Mouse (Mus musculus) gastrocnemius, adult 8-10 months (tissue): ENCODE data around the gene Ifit1. TPM values are rescaled to one million over a fixed set of nuclear protein-coding genes. Genes with fewer than 3 reads are reported as not detected.

ENCODE experiments used
- DNase-seq, 2 experiments: peaks; one replicate each; pipeline ENCODE4 v3.0.0; 2022; ENCODE audit warnings: low spot score in 2 of 2
- total RNA-seq, 4 experiments: library from RNA; stranded (reverse); gene quantifications; 2 replicates each; pipeline ENCODE4 v1.2.4; 2022

Gene Ifit1
- total RNA-seq, 4 experiments from 2014 or later, result 0.21 to 0.76 (median 0.27) TPM

DNA sequence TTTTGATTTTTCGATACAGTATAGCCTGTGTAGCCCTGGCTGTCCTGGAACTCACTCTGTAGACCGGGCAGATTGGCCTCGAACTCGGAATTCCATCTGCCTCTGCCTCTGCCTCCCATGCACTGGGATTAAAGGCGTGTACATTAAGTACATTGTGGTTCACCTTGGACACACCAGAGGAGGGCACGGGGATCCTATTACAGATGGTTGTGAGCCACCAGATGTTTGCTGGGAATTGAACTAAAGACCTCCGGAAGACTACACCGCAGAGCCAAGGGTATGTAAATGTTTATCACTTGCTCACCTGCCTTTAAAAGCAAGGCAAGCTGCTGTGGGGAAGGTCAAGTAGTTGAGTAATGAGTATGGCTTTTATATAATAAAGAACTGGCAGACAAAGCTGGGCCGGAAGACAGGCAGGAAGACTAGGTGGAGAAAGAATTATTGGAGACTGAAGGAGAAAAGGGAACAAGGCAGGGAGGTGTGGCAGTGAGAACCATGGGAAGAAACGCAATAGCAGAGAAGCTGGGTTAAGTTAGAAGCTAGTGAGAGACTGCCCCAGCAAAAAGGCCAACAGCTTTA is 14.6 kb downstream of the Ifit1 start:
- DNase-seq, result no peak

- no peak for DNase-seq
These were observed 16.0 kb downstream of the Ifit1 start for GRCm38 (mm10) chr19:34656511-34657298.

- peak; percentile 13 to 48 for DNase-seq
These were observed 21.4 kb downstream of the Ifit1 start for GRCm38 (mm10) chr19:34662067-34662507.

DNA sequence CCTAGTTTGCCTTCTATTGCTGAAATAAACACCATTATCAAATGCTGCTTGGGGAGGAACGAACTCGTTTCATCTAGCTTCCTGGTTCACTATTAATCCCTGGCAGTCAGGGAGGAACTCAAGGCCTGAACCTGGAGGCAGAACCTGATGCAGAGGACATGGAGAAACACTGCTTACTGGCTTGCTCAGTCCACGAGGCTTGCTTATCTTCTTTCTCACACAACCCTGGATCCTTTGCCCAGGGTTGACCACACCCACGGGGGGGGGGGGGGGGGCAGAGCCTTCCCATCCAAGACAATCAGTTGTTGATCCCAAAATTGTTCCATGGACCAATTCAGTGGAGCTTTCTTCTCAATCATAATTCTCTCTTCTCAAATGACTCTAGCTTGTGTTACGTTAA is 22.1 kb downstream of the Ifit1 start:
- no peak for DNase-seq

DNA sequence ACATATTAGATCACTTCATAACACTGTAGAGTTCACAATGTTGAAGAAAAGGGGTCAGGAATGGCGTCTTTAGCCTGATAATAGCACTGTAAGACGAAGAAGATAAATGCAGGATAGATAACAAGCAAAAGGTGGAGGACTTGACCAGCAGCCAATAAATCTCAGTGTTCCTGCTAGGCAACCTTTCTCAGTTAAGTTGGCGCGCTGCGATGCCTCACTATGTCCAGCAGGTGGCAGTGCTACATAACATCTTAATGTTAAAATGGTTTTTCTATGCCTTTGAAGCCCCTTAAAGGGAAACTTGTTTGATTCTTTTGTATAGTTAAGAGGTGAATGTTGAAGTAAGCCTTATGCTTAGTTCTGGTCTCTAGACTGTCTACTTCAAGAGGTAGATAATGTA is 25.5 kb downstream of the Ifit1 start:
- peak; percentile 20 to 39 for DNase-seq

GRCm38 (mm10) chr19:34673476-34673875 is 32.8 kb downstream of the Ifit1 start:
- DNase-seq, result no peak

GRCm38 (mm10) chr19:34678428-34678827 is 37.8 kb downstream of the Ifit1 start:
- DNase-seq, result no peak

DNA sequence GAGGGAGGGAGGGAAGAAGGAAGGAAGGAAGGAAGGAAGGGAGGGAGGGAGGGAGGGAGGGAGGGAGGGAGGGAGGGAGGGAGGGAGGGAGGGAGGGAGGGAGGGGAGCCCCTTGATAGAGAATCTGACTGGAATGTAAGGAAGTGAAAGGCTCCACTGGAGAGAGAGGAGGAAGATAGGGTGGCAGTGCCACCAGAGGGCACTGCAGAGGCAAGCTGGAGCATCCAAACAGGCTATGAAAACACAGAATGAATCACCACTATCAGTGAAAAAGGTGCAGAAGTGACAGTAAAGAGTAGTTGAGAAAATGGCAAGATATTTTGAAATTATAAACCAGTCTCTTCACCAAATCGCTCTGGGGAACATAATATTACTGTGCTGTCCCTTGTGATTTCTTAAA is 44.2 kb downstream of the Ifit1 start:
- DNase-seq, result no peak

DNA sequence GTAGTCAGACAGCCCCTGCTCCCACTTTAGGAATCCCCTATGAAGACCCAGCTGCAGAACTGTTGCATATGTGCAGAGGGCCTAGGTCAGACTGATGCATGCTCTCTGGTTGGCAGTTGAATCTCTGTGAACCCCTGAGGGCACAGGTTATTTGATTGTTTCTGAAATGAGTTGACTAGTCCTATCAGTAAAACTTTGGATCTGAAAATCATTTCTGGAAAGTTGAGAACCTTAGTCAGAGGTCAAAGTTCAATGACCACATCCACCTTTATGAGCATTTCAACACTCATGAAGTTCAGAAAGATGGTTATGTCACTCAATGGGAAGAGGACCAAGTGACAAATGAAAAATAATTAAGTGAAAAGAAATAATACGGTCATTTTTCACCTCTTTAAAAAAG is 44.9 kb downstream of the Ifit1 start:
- no peak for DNase-seq

GRCm38 (mm10) chr19:34691402-34691801 is 50.7 kb downstream of the Ifit1 start:
- DNase-seq, result no peak

DNA sequence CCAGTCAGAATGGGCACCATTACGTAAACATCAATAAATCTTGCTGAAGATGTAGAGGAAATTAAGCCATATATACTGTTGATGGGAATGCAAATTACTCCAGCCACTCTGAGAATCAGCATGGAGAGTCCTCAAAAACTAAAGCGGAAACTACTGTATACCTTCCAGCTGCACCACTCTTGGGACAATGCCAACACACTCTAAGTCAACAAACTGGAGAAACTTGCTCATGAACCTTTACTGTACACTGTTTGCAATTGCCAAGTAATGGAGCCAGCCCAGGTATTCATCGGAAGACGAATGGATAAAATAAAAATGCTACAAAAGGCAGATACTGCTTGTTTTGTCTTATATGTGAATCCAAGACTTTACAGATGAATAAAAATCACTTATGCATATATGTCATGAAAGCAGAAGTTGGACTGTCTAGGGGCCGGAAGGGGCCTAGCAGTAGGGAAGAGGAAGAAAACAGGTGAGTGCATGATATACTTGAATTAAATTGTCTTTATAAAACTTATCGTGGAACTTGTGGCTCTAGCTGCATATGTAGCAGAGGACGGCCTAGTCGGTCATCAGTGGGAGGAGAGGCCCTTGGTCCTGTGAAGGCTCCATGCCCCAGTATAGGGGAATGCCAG is 55.8 kb downstream of the Ifit1 start:
- DNase-seq, result no peak

DNA sequence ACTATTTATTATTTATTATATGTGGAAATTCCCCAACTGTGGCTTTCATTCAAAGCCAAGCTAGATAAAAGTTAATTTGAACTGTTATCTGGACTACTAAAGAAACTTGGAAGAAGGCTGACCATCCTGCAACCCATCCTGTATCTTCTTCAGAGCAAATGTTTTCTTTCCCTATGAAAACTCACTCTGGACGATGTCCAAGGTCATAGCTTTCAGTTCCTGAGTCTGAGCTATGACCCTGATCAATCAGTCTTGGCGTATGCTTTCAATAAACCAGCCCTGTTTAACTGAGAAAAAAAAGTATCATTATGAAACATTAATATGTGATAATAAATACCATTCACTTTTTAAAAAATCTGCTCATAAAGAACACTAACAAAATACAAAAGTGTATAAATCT is 56.8 kb downstream of the Ifit1 start:
- no peak for DNase-seq

GRCm38 (mm10) chr19:34698432-34698831 is 57.8 kb downstream of the Ifit1 start:
- no peak for DNase-seq

- DNase-seq, result no peak
These were observed 58.2 kb downstream of the Ifit1 start for GRCm38 (mm10) chr19:34698852-34699251.

GRCm38 (mm10) chr19:34699300-34699699 is 58.6 kb downstream of the Ifit1 start:
- DNase-seq, result no peak

Other genes with a start within 250 kb of the Ifit1 start
- gene Ch25h, start 165.7 kb upstream of the Ifit1 start, total RNA-seq, result not detected
- 1 to 10 TPM; 3.6 to 5.5 (median 4.9) TPM for gene Lipa, start 113.4 kb upstream of the Ifit1 start, total RNA-seq
- 1 to 10 TPM in 1 of 4 experiments, under 1 TPM in 3; 0.46 to 1.3 (median 0.79) TPM for gene Ifit2, start 90.2 kb upstream of the Ifit1 start, total RNA-seq
- 1 to 10 TPM in 1 of 4 experiments, under 1 TPM in 2, not detected in 1; 0.48 to 1.7 (median 0.79) TPM for gene Ifit3, start 57.3 kb upstream of the Ifit1 start, total RNA-seq
- not detected for gene Ifit1bl1, start 38.9 kb upstream of the Ifit1 start, total RNA-seq
- gene Ifit3b, start 32.9 kb upstream of the Ifit1 start, total RNA-seq, result 1 to 10 TPM in 3 of 4 experiments, under 1 TPM in 1; 0.64 to 2.1 (median 1.2) TPM
- not detected for gene Ifit1bl2, start 128 bp upstream of the Ifit1 start, total RNA-seq
- gene Slc16a12, start 106.4 kb downstream of the Ifit1 start, total RNA-seq, result 1 to 10 TPM in 1 of 4 experiments, under 1 TPM in 3; 0.34 to 1.8 (median 0.44) TPM
- 10 to 100 TPM in 2 of 4 experiments, 1 to 10 TPM in 2; 8.6 to 13.8 (median 10.0) TPM for gene Pank1, start 238.6 kb downstream of the Ifit1 start, total RNA-seq